Mouse (Mus musculus) splenic B cell, adult 2 months (primary cell): ENCODE measurements around the gene Ctrc.

ENCODE experiments used
- DNase-seq: peaks from one replicate; pipeline ENCODE4 v3.0.0-alpha.2; 2011; ENCODE audit warnings: low read depth, low spot score
- H3K27me3 ChIP-seq: 2 replicates; pipeline ENCODE4 v1.6.1; 2012; ENCODE audit warnings: mild to moderate bottlenecking, low read length, moderate library complexity, mixed read lengths; ENCODE audit not compliant: control insufficient read depth, poor library complexity, insufficient read depth, severe bottlenecking
- H3K36me3 ChIP-seq: 2 replicates; pipeline ENCODE4 v1.6.1; 2012; ENCODE audit warnings: mild to moderate bottlenecking, low read length, moderate library complexity, mixed read lengths; ENCODE audit not compliant: control insufficient read depth, poor library complexity, insufficient read depth, severe bottlenecking

Ctrc gene

GRCm38 (mm10) chr4:141872977-141873376, 26.8 kb upstream of the Ctrc start:
- no peaks in the 10 kb centered on the region; the same call in 1 of the 2 replicates for H3K27me3 ChIP-seq

GRCm38 (mm10) chr4:141871909-141872308, 25.8 kb upstream of the Ctrc start:
- H3K36me3 ChIP-seq, result no peaks in the 10 kb centered on the region; the same call in none of the 2 replicates
- no peak for DNase-seq
- no peaks in the 10 kb centered on the region; the same call in 1 of the 2 replicates for H3K27me3 ChIP-seq

More at GRCm38 (mm10) chr4:141872977-141873376, 26.8 kb upstream of the Ctrc start:
- H3K36me3 ChIP-seq, result no peaks in the 10 kb centered on the region; the same call in none of the 2 replicates
- DNase-seq, result no peak

- no peak for DNase-seq
- H3K27me3 ChIP-seq, result no peaks in the 10 kb centered on the region; the same call in 1 of the 2 replicates
- no peaks in the 10 kb centered on the region; the same call in none of the 2 replicates for H3K36me3 ChIP-seq
Measured at GRCm38 (mm10) chr4:141871333-141871725, 25.2 kb upstream of the Ctrc start.

- Histone ChIP-seq H3K36me3 (no peaks in the 10 kb centered on the region; the same call in none of the 2 replicates), H3K27me3 (no peaks in the 10 kb centered on the region)
- no peak for DNase-seq
Measured at GRCm38 (mm10) chr4:141870666-141871332, 24.6 kb upstream of the Ctrc start.

GRCm38 (mm10) chr4:141869436-141870215, 23.5 kb upstream of the Ctrc start:
- no peak for DNase-seq
- no peaks in the 10 kb centered on the region for H3K27me3 ChIP-seq
- no peaks in the 10 kb centered on the region; the same call in none of the 2 replicates for H3K36me3 ChIP-seq

- Histone ChIP-seq H3K27me3 (no peaks in the 10 kb centered on the region), H3K36me3 (no peaks in the 10 kb centered on the region; the same call in none of the 2 replicates)
- no peak for DNase-seq
Measured at GRCm38 (mm10) chr4:141868051-141868450, 21.9 kb upstream of the Ctrc start.

GRCm38 (mm10) chr4:141867498-141867897, 21.3 kb upstream of the Ctrc start:
- H3K36me3 ChIP-seq, result no peaks in the 10 kb centered on the region; the same call in none of the 2 replicates
- H3K27me3 ChIP-seq, result no peaks in the 10 kb centered on the region
- no peak for DNase-seq

- DNase-seq, result no peak
- Histone ChIP-seq H3K27me3 (no peaks in the 10 kb centered on the region), H3K36me3 (no peaks in the 10 kb centered on the region; the same call in 1 of the 2 replicates)
Measured at GRCm38 (mm10) chr4:141866933-141867490, 20.9 kb upstream of the Ctrc start.

GRCm38 (mm10) chr4:141865600-141865999, 19.4 kb upstream of the Ctrc start:
- no peak for DNase-seq
- H3K27me3 ChIP-seq, result no peaks in the 10 kb centered on the region
- H3K36me3 ChIP-seq, result no peaks in the 10 kb centered on the region; the same call in 1 of the 2 replicates

GRCm38 (mm10) chr4:141865006-141865405, 18.8 kb upstream of the Ctrc start:
- no peaks in the 10 kb centered on the region for H3K27me3 ChIP-seq

GRCm38 (mm10) chr4:141864506-141864905, 18.3 kb upstream of the Ctrc start:
- H3K36me3 ChIP-seq, result no peaks in the 10 kb centered on the region; the same call in 1 of the 2 replicates
- DNase-seq, result no peak

More at GRCm38 (mm10) chr4:141865006-141865405, 18.8 kb upstream of the Ctrc start:
- no peaks in the 10 kb centered on the region; the same call in 1 of the 2 replicates for H3K36me3 ChIP-seq
- no peak for DNase-seq

GRCm38 (mm10) chr4:141863726-141864280, 17.6 kb upstream of the Ctrc start:
- DNase-seq, result no peak
- Histone ChIP-seq H3K36me3 (no peaks in the 10 kb centered on the region; the same call in 1 of the 2 replicates), H3K27me3 (no peaks in the 10 kb centered on the region)

More at GRCm38 (mm10) chr4:141864506-141864905, 18.3 kb upstream of the Ctrc start:
- H3K27me3 ChIP-seq, result no peaks in the 10 kb centered on the region

- no peaks in the 10 kb centered on the region for H3K27me3 ChIP-seq
- DNase-seq, result no peak
- H3K36me3 ChIP-seq, result no peaks in the 10 kb centered on the region; the same call in 1 of the 2 replicates
Measured at GRCm38 (mm10) chr4:141862867-141863266, 16.7 kb upstream of the Ctrc start.

GRCm38 (mm10) chr4:141861591-141862295, 15.6 kb upstream of the Ctrc start:
- no peak for DNase-seq
- H3K27me3 ChIP-seq, result no peaks in the 10 kb centered on the region
- no peaks in the 10 kb centered on the region; the same call in 1 of the 2 replicates for H3K36me3 ChIP-seq
